Mouse (Mus musculus) midbrain, embryonic 10.5 days (tissue): Measurements from ENCODE around the gene Kazald1. TPM values are rescaled to one million over a fixed set of nuclear protein-coding genes. Genes with fewer than 3 reads are reported as not detected.
A peak's percentile ranks its signal among the peaks of the same experiment; 100 is the strongest.

Experiments used
- DNase-seq: peaks from one replicate; pipeline ENCODE4 v3.0.0-alpha.2; 2017; ENCODE audit warnings: low spot score
- H3K27ac ChIP-seq: fragments of 300-500 bp; sonication (generic); replicated peaks from 2 replicates; pipeline ENCODE4 v1.5.1; 2016; ENCODE audit warnings: mild to moderate bottlenecking
- H3K27me3 ChIP-seq: fragments of 300-500 bp; sonication (generic); 2 replicates; pipeline ENCODE4 v1.6.1; 2016; ENCODE audit warnings: low read depth, mild to moderate bottlenecking; ENCODE audit not compliant: poor library complexity, severe bottlenecking
- H3K36me3 ChIP-seq: fragments of 300-500 bp; sonication (generic); 2 replicates; pipeline ENCODE4 v1.6.1; 2016; ENCODE audit warnings: mild to moderate bottlenecking, moderate library complexity
- H3K4me1 ChIP-seq: fragments of 300-500 bp; sonication (generic); 2 replicates; pipeline ENCODE4 v1.6.1; 2016
- H3K4me3 ChIP-seq: fragments of 300-500 bp; sonication (generic); 2 replicates; pipeline ENCODE4 v1.5.1; 2016; ENCODE audit warnings: mild to moderate bottlenecking, moderate library complexity
- H3K9me3 ChIP-seq: fragments of 300-500 bp; sonication (generic); replicated peaks from 2 replicates; pipeline ENCODE4 v1.6.1; 2016; ENCODE audit warnings: mild to moderate bottlenecking
- WGBS: fragments of 180-500 bp; shearing (Covaris S2); methylation state at CpG from one replicate; pipeline ENCODE4 v1.1.7; 2016; 5-methylcytosine and 5-hydroxymethylcytosine counted together
- polyA plus RNA-seq: library from polyadenylated mRNA; unstranded; fragments of >200 nt; fragmentation: Nextera tagmentation; extraction: Ambion mirVana; gene quantifications from 2 replicates; pipeline ENCODE4 v1.2.1, GENCODE M21; 2016

Kazald1 gene
- polyA plus RNA-seq, 1 experiment from 2014 or later: 0.38 TPM

DNA sequence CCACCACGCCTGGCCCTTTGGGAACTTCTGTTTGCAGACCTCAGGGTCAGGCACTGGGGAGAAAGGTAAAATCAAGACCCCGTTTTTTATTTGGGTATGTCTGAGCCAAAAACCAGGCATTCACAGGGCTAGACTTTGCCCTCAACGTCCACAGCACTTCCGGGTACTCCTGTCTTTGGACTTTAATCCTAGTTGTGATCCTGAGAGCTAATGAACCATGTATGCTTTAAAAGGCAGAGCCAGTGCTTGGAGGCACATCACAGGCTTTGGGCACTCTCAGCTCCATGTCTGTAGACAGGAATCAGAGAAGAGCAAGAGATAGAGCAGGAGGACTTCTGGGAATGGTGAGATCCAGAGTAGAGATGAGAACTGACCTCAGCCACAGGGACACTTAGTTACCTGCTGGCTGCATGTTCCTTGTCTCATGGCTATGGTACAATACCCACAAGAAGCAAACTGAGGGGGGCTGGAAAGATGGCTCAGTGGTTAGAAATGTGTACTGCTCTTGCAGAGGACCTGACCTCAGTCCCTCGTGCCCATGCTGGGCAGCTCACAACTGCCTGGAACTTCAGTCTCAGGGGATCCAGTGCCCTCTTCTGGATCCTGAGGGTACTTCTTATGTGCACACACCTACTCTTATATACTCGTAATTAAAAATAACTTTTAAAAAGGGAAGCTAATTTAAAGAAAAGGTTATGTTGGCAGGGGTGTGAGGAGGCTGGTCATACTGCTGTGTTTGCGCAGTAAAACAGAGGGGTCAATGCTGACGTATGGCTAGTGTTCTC lies 25.6 kb downstream of the Kazald1 start:
- peaks cover 46% of the 10 kb centered on the region for H3K27me3 ChIP-seq
- peaks cover 4% of the 10 kb centered on the region; the same call in 1 of the 2 replicates for H3K4me1 ChIP-seq
- DNase-seq: no peak
- H3K4me3 ChIP-seq: no peak overlapping the region
- H3K36me3 ChIP-seq: no peaks in the 10 kb centered on the region
- 73% methylated on average over 8 of the region's 8 CpGs for WGBS
- H3K27ac ChIP-seq: no peak overlapping the region
- H3K9me3 ChIP-seq: no peaks in the 10 kb centered on the region

DNA sequence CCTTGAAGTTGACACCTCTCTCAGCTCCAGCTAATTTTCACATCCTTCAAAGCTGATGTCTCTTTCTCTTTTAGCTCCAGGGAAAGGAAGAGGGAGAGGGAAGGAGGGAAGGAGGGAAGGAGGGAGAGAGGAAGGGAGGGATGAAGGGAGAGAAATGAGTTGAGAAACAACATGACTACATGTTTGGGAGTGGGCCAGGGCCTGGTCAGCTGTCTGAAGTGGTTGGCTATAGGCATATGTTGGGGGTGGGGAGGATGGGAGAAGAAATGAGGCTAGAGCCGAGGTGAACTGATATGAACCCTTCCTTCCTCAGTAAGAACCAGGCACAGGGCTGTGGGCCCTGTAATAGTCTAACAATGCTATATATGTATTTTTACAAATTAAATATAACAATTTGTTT lies 30.6 kb downstream of the Kazald1 start:
- WGBS: 54% methylated on average over 1 of the region's 1 CpGs
- no peaks in the 10 kb centered on the region for H3K9me3 ChIP-seq
- H3K27ac ChIP-seq: no peak overlapping the region
- H3K27me3 ChIP-seq: peaks cover 70% of the 10 kb centered on the region
- DNase-seq: no peak
- H3K4me3 ChIP-seq: no peak overlapping the region
- H3K36me3 ChIP-seq: no peaks in the 10 kb centered on the region
- peaks cover 4% of the 10 kb centered on the region; the same call in 1 of the 2 replicates for H3K4me1 ChIP-seq

DNA sequence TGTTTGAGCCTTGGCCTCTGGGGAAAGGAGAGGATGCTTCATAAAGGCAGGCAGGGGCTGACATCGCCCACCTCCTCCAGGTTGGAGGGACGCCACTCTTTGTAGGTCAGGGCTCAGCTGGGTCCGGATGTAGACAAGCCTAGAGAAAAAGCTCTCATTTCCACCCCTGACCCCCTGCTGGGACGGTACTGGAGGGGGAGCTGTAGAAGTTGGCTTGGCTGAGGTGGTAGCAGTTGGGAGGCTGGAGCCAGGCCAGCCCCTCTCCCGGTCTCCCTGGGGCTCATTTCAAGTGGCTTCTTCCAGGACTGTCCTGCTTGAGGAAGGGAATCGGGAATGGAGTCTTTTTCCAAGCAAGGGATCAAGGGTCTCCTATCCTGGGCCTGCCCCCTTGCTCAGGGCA lies 31.6 kb downstream of the Kazald1 start:
- 57% methylated on average over 6 of the region's 6 CpGs for WGBS
- no peaks in the 10 kb centered on the region for H3K9me3 ChIP-seq
- peaks cover 4% of the 10 kb centered on the region; the same call in 1 of the 2 replicates for H3K4me1 ChIP-seq
- H3K4me3 ChIP-seq: no peak overlapping the region
- H3K27ac ChIP-seq: no peak overlapping the region
- peaks cover 79% of the 10 kb centered on the region for H3K27me3 ChIP-seq
- DNase-seq: no peak
- H3K36me3 ChIP-seq: no peaks in the 10 kb centered on the region

DNA sequence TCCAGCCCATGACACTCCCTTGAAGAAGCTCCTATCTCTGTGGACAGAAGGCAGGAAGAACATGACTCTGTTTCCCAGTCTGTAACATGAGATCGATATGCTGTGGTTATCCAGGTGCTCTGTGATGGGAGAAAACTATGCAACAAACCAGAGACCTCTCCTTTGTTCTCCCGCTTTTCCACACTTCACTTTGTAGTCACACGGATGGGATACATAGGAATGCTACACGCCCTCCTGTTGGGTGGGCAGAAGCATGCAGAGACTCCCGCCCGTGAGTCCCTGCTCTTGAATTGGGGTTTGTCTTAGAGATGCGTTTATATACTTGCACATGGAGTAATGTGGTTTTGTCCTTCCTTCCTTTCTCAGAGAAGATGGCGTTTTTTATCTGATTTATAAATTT lies 35.6 kb downstream of the Kazald1 start:
- H3K27me3 ChIP-seq: peaks cover 73% of the 10 kb centered on the region

DNA sequence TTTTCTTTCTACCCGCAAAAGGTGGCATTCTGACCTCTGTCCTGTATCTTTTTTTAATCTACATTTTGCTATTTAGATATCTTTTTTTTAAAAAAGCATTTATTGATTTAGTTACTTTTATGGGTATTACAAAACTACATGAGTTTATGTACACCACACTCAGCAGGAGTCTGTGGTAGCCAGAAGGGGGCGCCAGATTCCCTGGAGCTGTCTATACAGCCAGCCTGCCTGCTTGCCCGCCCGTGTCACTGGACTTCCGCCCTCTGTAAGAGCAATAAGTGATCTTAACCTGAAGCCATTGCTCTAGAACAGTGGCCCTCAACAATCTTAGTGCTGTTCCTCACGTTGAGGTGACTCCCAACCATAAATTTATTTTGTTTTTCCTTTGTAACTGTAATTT lies 37.4 kb downstream of the Kazald1 start:
- 86% methylated on average over 6 of the region's 6 CpGs for WGBS
- Histone ChIP-seq H3K27me3 (peaks cover 77% of the 10 kb centered on the region), H3K36me3 (no peaks in the 10 kb centered on the region), H3K4me1 (peaks cover 24% of the 10 kb centered on the region), H3K9me3 (no peaks in the 10 kb centered on the region), H3K4me3 (no peak overlapping the region), H3K27ac (no peak overlapping the region)
- no peak for DNase-seq

More for the DNA sequence above, 35.6 kb downstream of the Kazald1 start:
- no peak for DNase-seq
- H3K27ac ChIP-seq: no peak overlapping the region
- no peak overlapping the region for H3K4me3 ChIP-seq
- no peaks in the 10 kb centered on the region for H3K9me3 ChIP-seq
- WGBS: 84% methylated on average over 8 of the region's 8 CpGs
- peaks cover 24% of the 10 kb centered on the region for H3K4me1 ChIP-seq
- no peaks in the 10 kb centered on the region for H3K36me3 ChIP-seq

DNA sequence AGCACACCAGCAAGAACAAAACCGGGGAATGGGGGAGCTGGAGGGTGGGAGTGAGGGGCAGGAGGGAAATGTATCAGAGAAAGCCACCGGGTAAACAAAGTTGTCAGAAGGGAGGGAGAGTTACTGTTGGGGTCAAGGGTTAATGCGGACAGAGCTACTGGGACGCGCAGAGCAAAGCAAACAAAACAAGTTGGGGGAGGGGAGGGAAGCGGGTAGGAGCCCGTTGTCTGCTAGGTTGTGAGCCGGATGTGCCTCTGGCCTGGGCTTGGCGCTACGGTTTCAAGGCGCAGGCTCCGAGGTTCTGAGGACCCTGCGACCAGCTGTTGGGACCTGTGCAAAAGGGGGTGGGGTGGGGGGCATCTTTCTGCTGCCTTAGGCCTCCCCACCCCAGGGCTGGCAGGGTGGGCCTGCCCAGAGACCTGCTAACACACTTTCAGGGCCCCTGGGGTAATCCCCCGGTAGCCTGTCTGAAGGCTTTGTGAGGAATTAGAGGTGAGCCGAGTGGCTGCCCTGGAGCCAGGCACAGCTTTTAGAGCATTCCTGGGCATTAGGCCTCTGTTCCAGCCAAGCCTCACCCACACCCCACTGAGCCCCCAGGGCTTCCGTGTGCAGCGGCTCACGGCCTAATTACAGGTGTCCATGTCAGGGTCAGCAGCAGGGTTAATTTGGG lies 38.9 kb downstream of the Kazald1 start:
- Histone ChIP-seq H3K27ac (peak overlapping the region; percentile 85), H3K4me1 (peaks cover 24% of the 10 kb centered on the region), H3K27me3 (peaks cover 86% of the 10 kb centered on the region), H3K36me3 (no peaks in the 10 kb centered on the region), H3K4me3 (peak overlapping the region; percentile 39), H3K9me3 (no peaks in the 10 kb centered on the region)
- WGBS: under 1% methylated on average over 18 of the region's 18 CpGs
- peak; percentile 77 for DNase-seq

DNA sequence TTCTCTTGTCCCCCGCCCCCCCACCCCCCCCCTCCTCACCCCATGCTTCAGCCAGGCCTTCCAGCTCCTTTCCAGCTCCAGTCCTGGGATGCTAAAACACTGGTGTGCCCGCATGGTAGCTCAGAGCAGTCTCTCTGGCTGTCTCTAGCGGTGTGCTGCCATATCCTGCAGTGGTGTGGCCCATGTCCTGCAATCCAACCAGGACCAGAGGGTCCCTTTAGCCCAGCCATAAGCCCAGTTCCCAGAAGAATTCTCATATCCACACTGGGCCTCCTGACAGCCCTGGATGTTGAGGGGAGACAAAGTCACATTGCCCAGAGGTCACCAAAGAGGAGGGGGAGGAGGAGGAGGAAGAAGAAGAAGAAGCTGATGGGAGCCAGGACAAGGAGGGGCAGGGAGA lies 39.7 kb downstream of the Kazald1 start:
- Histone ChIP-seq H3K9me3 (no peaks in the 10 kb centered on the region), H3K27me3 (peaks cover 86% of the 10 kb centered on the region), H3K36me3 (no peaks in the 10 kb centered on the region), H3K4me1 (peaks cover 24% of the 10 kb centered on the region), H3K27ac (peak overlapping the region; percentile 47; the same call in 1 of the 2 replicates), H3K4me3 (no peak overlapping the region; the same call in 1 of the 2 replicates)
- DNase-seq: no peak
- 17% methylated on average over 3 of the region's 3 CpGs for WGBS

DNA sequence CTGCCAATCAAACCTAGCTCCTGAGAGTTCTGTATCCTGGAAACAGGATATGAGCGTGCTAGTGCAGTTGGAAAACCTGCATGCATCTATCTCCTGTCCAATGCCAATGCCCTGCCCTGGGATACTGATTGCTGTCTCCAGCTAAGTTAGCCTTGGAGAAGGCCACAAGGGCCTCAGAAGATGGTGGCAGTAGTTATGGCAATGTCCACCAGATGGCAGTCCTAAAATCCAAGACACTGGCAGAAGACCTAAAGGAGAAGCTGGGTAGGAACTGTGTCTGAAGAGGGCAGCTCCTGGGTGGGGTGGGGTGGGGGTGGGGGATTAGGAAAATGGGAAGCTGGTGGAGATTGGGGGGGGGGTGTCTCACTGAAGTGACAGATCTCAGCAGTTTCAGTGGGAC lies 41.8 kb downstream of the Kazald1 start:
- no peak overlapping the region for H3K4me3 ChIP-seq
- DNase-seq: peak; percentile 28
- H3K4me1 ChIP-seq: peaks cover 24% of the 10 kb centered on the region
- H3K9me3 ChIP-seq: no peaks in the 10 kb centered on the region
- 78% methylated on average over 1 of the region's 1 CpGs for WGBS
- peaks cover 78% of the 10 kb centered on the region for H3K27me3 ChIP-seq
- H3K27ac ChIP-seq: no peak overlapping the region
- no peaks in the 10 kb centered on the region for H3K36me3 ChIP-seq

Other genes starting within 250 kb of the Kazald1 start
- 37.2 and 39.1 TPM in 2 replicates for gene Slf2, start 144.1 kb upstream of the Kazald1 start, polyA plus RNA-seq
- gene Sema4g, start 86.1 kb upstream of the Kazald1 start, polyA plus RNA-seq: 3.1 and 5.4 TPM in 2 replicates
- gene Twnk, start 69.6 kb upstream of the Kazald1 start, polyA plus RNA-seq: 31.4 and 33.6 TPM in 2 replicates
- 71.6 and 72.9 TPM in 2 replicates for gene Mrpl43, start 68.8 kb upstream of the Kazald1 start, polyA plus RNA-seq
- gene Lzts2, start 60.8 kb upstream of the Kazald1 start, polyA plus RNA-seq: 55.1 and 58.4 TPM in 2 replicates
- gene Pdzd7, start 29.5 kb upstream of the Kazald1 start, polyA plus RNA-seq: 0.19 and 0.34 TPM in 2 replicates
- 8.3 and 15.3 TPM in 2 replicates for gene Sfxn3, start 27.7 kb upstream of the Kazald1 start, polyA plus RNA-seq
- 0.11 and 0.22 TPM in 2 replicates for gene Tlx1, start 75.4 kb downstream of the Kazald1 start, polyA plus RNA-seq
- 0.05 TPM in 1 of 2 replicates, not detected in the other for gene Lbx1, start 160.6 kb downstream of the Kazald1 start, polyA plus RNA-seq